Mouse (Mus musculus): ENCODE results near the gene Sh2b2. TPM values are rescaled to one million over a fixed set of nuclear protein-coding genes. Genes with fewer than 3 reads are reported as not detected.

Sh2b2 gene
- polyA plus RNA-seq, 1 experiment from 2014 or later: 9.9 TPM

DNA sequence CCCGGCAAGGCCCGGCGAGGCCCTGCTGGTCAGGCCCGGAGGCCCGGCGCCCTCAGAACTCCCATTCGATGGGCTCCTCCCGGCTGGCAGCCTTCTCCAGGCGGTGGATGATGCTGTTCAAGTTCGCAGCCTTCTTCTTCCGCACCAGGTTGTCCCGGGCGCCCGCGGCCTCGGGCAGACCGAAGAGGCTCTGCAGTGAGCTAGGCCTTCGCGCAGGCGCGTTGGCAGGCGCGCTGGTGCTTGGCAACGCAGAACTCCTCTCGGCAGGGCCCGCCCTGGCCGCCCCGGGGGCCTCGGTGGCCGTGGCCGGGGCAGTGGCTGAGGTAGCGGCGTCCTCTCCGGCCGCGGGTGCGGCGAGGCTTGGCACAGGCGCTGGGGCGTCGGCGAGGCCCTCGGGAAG is 28.4 kb upstream of the Sh2b2 start:
- H3K27ac ChIP-seq (ENCODE audit: low read depth, low read length): no peak overlapping the region
- no peak overlapping the region for H3K9ac ChIP-seq (ENCODE audit: low read depth, low read length)
- no peak overlapping the region for H3K4me2 ChIP-seq (replicated peaks; ENCODE audit: low read depth, low read length)
- H3K4me1 ChIP-seq (replicated peaks; ENCODE audit: control insufficient read depth, insufficient read depth, low read length): no peaks in the 10 kb centered on the region
- H3K4me3 ChIP-seq (ENCODE audit: low read depth, low read length): no peak overlapping the region
- no peak for ATAC-seq (ENCODE audit: low FRiP score)
- H3K9me3 ChIP-seq (ENCODE audit: control insufficient read depth, low read length): no peaks in the 10 kb centered on the region
- WGBS: 90% methylated on average over 34 of the region's 43 CpGs
- H3K27me3 ChIP-seq (ENCODE audit: control insufficient read depth, insufficient read depth, low read length): no peaks in the 10 kb centered on the region
- peaks cover 24% of the 10 kb centered on the region for H3K36me3 ChIP-seq (ENCODE audit: control insufficient read depth, insufficient read depth, low read length)
- DNase-seq (ENCODE audit: low spot score): no peak

DNA sequence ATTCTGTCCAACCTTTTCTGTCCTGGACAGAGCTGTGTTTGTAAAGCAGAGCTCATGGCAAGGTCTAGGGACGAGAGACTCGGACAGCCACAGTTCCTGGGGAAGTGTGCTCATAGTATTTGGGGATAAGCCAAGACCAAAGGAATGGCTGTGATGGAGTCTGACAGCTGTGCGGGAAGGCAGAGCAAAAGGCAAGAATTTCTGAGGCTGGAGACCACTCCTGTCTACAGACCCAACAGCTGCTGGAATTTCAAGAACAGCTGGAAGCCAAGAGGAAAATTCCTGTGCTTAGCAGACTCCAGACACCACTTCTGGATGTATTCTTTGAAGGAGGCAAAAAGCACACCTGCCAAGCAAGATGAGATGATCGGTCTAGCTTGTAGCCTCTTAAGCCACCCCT is 23.6 kb upstream of the Sh2b2 start:
- Histone ChIP-seq H3K4me1 (replicated peaks; ENCODE audit: control insufficient read depth, insufficient read depth, low read length) (no peaks in the 10 kb centered on the region), H3K9ac (ENCODE audit: low read depth, low read length) (no peak overlapping the region), H3K4me3 (ENCODE audit: low read depth, low read length) (no peak overlapping the region), H3K27ac (ENCODE audit: low read depth, low read length) (no peak overlapping the region), H3K27me3 (ENCODE audit: control insufficient read depth, insufficient read depth, low read length) (no peaks in the 10 kb centered on the region), H3K4me2 (replicated peaks; ENCODE audit: low read depth, low read length) (no peak overlapping the region), H3K36me3 (ENCODE audit: control insufficient read depth, insufficient read depth, low read length) (peaks cover 5% of the 10 kb centered on the region), H3K9me3 (ENCODE audit: control insufficient read depth, low read length) (no peaks in the 10 kb centered on the region)
- DNase-seq (ENCODE audit: low spot score) (no peak), ATAC-seq (ENCODE audit: low FRiP score) (no peak)
- 71% methylated on average over 4 of the region's 4 CpGs for WGBS

DNA sequence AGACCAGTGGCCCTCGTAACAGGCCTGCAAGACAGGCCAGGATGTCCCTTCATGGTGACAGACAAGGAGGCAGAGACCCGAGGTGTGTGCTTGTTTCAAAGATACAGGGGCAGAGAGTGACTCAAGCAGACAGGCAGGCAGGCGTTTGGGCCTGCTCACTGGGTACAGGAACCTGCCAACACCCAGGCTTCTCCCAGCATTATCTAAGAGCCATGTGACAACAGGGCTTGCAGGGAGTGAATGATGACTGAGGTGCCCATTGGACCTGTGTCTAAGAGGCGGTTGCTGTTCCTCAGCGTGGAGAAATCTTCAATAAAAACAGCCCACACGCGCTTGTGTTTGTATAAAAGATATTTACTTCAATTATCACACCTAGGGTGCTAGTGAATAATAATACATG is 19.7 kb upstream of the Sh2b2 start:
- Histone ChIP-seq H3K27ac (ENCODE audit: low read depth, low read length) (no peak overlapping the region), H3K4me3 (ENCODE audit: low read depth, low read length) (no peak overlapping the region), H3K9me3 (ENCODE audit: control insufficient read depth, low read length) (no peaks in the 10 kb centered on the region), H3K9ac (ENCODE audit: low read depth, low read length) (no peak overlapping the region), H3K36me3 (ENCODE audit: control insufficient read depth, insufficient read depth, low read length) (no peaks in the 10 kb centered on the region), H3K4me1 (replicated peaks; ENCODE audit: control insufficient read depth, insufficient read depth, low read length) (no peaks in the 10 kb centered on the region), H3K4me2 (replicated peaks; ENCODE audit: low read depth, low read length) (no peak overlapping the region), H3K27me3 (ENCODE audit: control insufficient read depth, insufficient read depth, low read length) (no peaks in the 10 kb centered on the region)
- ATAC-seq (ENCODE audit: low FRiP score) (no peak), DNase-seq (ENCODE audit: low spot score) (no peak)
- WGBS: 81% methylated on average over 7 of the region's 7 CpGs

DNA sequence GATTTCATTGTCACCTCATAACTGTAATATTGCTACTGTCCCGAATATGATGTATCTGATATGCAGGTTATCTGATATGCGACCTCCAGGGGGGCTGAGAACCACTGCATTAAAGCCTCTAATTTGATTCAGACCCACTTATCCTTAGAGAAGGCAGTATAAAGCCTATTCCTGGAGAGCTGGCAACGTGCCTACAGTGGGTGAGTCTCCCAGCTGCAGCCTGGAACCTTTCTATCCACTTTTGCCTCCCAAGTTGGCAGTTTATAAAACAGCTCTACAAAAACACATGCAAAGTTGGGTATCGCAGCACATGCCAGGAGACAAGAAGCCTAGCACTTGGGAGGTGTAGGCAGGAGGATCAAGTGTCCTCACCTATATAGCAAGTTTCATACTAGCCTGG is 17.0 kb upstream of the Sh2b2 start:
- WGBS: 86% methylated on average over 4 of the region's 4 CpGs
- Histone ChIP-seq H3K27me3 (ENCODE audit: control insufficient read depth, insufficient read depth, low read length) (no peaks in the 10 kb centered on the region), H3K27ac (ENCODE audit: low read depth, low read length) (no peak overlapping the region), H3K4me1 (replicated peaks; ENCODE audit: control insufficient read depth, insufficient read depth, low read length) (no peaks in the 10 kb centered on the region), H3K9ac (ENCODE audit: low read depth, low read length) (no peak overlapping the region), H3K4me3 (ENCODE audit: low read depth, low read length) (no peak overlapping the region), H3K9me3 (ENCODE audit: control insufficient read depth, low read length) (no peaks in the 10 kb centered on the region), H3K4me2 (replicated peaks; ENCODE audit: low read depth, low read length) (no peak overlapping the region), H3K36me3 (ENCODE audit: control insufficient read depth, insufficient read depth, low read length) (no peaks in the 10 kb centered on the region)
- ATAC-seq (ENCODE audit: low FRiP score) (no peak), DNase-seq (ENCODE audit: low spot score) (no peak)

DNA sequence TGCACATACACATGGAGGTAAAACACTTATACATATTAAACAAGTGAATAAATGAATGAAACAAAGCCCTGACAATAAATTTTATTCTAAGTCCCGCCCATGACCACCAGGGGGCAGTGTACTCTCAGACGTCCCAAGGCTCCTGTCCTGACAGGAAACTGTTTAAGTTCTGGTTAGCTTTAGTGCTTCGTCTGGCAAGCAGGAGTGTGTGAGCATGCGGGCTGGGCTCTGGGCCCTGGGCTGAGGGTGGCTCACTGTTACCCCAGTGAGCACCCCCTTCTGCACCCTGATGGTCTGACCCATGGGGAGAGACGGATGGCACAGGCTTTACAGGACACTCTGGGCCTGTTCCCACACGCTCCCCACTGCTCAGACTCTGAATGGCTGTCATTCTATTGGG is 12.6 kb upstream of the Sh2b2 start:
- Histone ChIP-seq H3K4me1 (replicated peaks; ENCODE audit: control insufficient read depth, insufficient read depth, low read length) (no peaks in the 10 kb centered on the region), H3K4me3 (ENCODE audit: low read depth, low read length) (no peak overlapping the region), H3K9me3 (ENCODE audit: control insufficient read depth, low read length) (no peaks in the 10 kb centered on the region), H3K27ac (ENCODE audit: low read depth, low read length) (no peak overlapping the region), H3K9ac (ENCODE audit: low read depth, low read length) (no peak overlapping the region), H3K4me2 (replicated peaks; ENCODE audit: low read depth, low read length) (no peak overlapping the region), H3K27me3 (ENCODE audit: control insufficient read depth, insufficient read depth, low read length) (no peaks in the 10 kb centered on the region), H3K36me3 (ENCODE audit: control insufficient read depth, insufficient read depth, low read length) (no peaks in the 10 kb centered on the region)
- 42% methylated on average over 6 of the region's 6 CpGs for WGBS
- DNase-seq (ENCODE audit: low spot score): peak; percentile 81
- ATAC-seq (ENCODE audit: low FRiP score): no peak

DNA sequence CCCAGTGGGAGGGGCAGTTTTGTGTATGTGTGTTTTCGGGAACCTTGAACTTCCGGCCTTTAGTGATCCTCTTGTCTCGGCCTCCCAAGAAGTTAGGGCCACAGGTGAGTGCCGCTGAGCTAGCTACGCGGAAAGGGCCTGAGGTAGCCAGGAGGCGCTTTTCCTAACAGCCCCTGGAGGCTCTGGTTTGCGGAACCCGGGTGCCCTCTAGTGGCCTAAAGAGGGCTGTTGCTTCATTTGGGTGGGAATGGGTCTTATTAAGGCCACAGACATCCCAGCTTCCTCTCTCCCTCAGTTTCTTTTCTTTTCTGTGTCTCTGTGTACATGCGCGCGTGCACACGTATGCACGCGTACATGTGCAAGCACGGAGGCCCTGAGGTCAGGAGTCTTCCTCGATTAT is 6.5 kb upstream of the Sh2b2 start:
- Histone ChIP-seq H3K4me2 (replicated peaks; ENCODE audit: low read depth, low read length) (no peak overlapping the region), H3K9me3 (ENCODE audit: control insufficient read depth, low read length) (no peaks in the 10 kb centered on the region), H3K9ac (ENCODE audit: low read depth, low read length) (no peak overlapping the region), H3K27ac (ENCODE audit: low read depth, low read length) (no peak overlapping the region), H3K36me3 (ENCODE audit: control insufficient read depth, insufficient read depth, low read length) (no peaks in the 10 kb centered on the region), H3K27me3 (ENCODE audit: control insufficient read depth, insufficient read depth, low read length) (no peaks in the 10 kb centered on the region), H3K4me3 (ENCODE audit: low read depth, low read length) (no peak overlapping the region), H3K4me1 (replicated peaks; ENCODE audit: control insufficient read depth, insufficient read depth, low read length) (no peaks in the 10 kb centered on the region)
- WGBS: 13% methylated on average over 17 of the region's 17 CpGs
- ATAC-seq (ENCODE audit: low FRiP score) (0 out of 2 replicates have a peak, but pooled peaks have one; percentile 49), DNase-seq (ENCODE audit: low spot score) (peak; percentile 91)

DNA sequence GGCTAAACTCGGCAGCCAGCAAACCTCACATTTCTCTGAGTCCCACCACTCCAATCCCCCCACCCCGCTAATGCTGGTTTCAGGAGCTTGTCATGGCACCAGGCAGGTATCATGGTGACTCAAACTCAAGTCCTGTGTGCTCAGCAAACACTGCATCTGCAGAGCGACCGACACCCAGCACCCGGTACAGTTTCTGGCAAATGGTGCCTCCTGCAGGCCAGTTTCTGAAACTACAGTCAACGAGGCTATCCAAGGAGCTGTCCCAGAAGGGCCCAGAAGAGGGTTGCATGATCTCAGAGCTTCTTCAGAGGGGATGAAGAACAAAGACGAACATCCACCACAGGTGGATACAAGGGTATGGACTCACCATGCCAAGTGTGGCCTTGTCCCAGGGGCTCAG is 4.6 kb upstream of the Sh2b2 start:
- H3K9ac ChIP-seq (ENCODE audit: low read depth, low read length): no peak overlapping the region
- DNase-seq (ENCODE audit: low spot score): peak; percentile 53
- no peak for ATAC-seq (ENCODE audit: low FRiP score)
- H3K27ac ChIP-seq (ENCODE audit: low read depth, low read length): no peak overlapping the region
- no peaks in the 10 kb centered on the region for H3K36me3 ChIP-seq (ENCODE audit: control insufficient read depth, insufficient read depth, low read length)
- no peaks in the 10 kb centered on the region for H3K4me1 ChIP-seq (replicated peaks; ENCODE audit: control insufficient read depth, insufficient read depth, low read length)
- H3K4me2 ChIP-seq (replicated peaks; ENCODE audit: low read depth, low read length): no peak overlapping the region
- H3K4me3 ChIP-seq (ENCODE audit: low read depth, low read length): no peak overlapping the region
- 46% methylated on average over 7 of the region's 7 CpGs for WGBS
- H3K9me3 ChIP-seq (ENCODE audit: control insufficient read depth, low read length): no peaks in the 10 kb centered on the region
- no peaks in the 10 kb centered on the region for H3K27me3 ChIP-seq (ENCODE audit: control insufficient read depth, insufficient read depth, low read length)

DNA sequence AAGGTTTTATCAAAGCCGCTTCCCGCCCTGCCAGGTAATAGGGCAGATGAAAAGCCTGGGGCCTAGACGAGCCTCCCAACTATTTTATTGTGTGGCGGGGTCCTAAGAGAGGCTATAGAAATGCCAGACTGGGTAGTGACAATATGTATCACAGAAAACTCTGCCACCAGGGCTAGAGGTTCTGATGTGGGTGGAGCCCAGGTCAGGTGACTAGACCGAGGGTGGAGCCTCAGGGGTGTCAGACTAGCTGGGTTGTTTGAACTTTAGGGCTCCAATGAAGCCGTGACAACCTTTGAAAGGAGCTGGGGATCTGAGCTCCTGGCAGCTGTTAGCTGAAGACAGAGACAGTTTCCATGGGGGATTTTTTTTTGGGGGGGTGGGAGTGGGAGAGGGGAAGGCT is 2.1 kb upstream of the Sh2b2 start:
- WGBS: 72% methylated on average over 6 of the region's 6 CpGs
- Histone ChIP-seq H3K4me1 (replicated peaks; ENCODE audit: control insufficient read depth, insufficient read depth, low read length) (0 out of 2 replicates have a peak, but pooled peaks cover 4% of the 10 kb centered on the region), H3K36me3 (ENCODE audit: control insufficient read depth, insufficient read depth, low read length) (no peaks in the 10 kb centered on the region), H3K4me2 (replicated peaks; ENCODE audit: low read depth, low read length) (no peak overlapping the region), H3K9me3 (ENCODE audit: control insufficient read depth, low read length) (no peaks in the 10 kb centered on the region), H3K27ac (ENCODE audit: low read depth, low read length) (no peak overlapping the region), H3K4me3 (ENCODE audit: low read depth, low read length) (no peak overlapping the region), H3K9ac (ENCODE audit: low read depth, low read length) (no peak overlapping the region), H3K27me3 (ENCODE audit: control insufficient read depth, insufficient read depth, low read length) (no peaks in the 10 kb centered on the region)
- no peak for ATAC-seq (ENCODE audit: low FRiP score)
- DNase-seq (ENCODE audit: low spot score): no peak

DNA sequence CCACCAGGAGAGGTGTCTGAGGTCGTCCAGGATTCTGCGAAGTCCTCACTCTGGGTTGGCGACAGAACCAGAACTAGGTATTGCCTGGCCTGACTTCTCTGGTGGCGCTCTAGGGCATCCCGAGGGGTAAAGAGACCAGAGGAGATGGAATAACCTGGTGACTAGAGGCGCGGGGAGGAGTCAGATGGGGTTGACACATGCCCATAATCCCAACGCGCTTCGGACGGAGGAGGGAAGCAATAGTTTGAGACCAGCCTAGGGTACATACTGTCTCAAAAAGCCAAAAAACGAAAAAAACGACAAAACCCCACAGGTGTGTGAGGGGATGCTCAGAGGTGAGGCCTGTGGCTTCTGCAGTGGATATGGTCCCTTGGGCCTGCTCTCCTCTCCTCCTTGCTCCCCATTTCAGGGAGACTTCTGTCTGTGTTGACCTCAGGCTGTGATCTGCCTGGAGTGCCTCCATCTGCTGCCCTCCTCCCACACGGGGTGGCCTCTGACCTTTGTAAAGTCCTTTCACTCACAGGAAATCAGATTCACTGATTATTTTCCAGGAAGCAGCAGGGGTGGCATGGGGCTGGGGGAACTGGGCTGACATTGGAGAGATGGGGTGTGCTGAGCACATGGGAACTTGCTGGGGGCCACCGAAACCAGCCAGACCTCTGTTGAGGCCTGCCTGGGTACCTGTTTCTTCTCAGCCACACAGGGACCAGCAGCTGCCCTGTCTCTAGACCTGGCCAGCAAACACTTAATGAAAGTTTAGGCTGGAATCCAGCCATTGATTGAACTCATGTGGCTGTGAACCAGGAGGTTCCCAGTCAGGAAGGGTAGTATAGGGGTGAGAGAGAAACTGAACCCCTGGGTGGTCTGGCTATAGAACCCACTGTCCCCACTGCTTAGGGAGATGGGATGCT is 560 bp downstream of the Sh2b2 start:
- Histone ChIP-seq H3K9me3 (ENCODE audit: control insufficient read depth, low read length) (no peaks in the 10 kb centered on the region), H3K36me3 (ENCODE audit: control insufficient read depth, insufficient read depth, low read length) (no peaks in the 10 kb centered on the region), H3K4me1 (replicated peaks; ENCODE audit: control insufficient read depth, insufficient read depth, low read length) (0 out of 2 replicates have a peak, but pooled peaks cover 4% of the 10 kb centered on the region), H3K4me3 (ENCODE audit: low read depth, low read length) (peak overlapping the region; percentile 69), H3K9ac (ENCODE audit: low read depth, low read length) (peak overlapping the region; percentile 75; the same call in 1 of the 2 replicates), H3K27ac (ENCODE audit: low read depth, low read length) (peak overlapping the region; percentile 85; the same call in 1 of the 2 replicates), H3K27me3 (ENCODE audit: control insufficient read depth, insufficient read depth, low read length) (no peaks in the 10 kb centered on the region), H3K4me2 (replicated peaks; ENCODE audit: low read depth, low read length) (peak overlapping the region; percentile 89)
- ATAC-seq (ENCODE audit: low FRiP score): no peak; the same call in 1 of the 2 replicates
- 9% methylated on average over 15 of the region's 15 CpGs for WGBS
- peak; percentile 34 for DNase-seq (ENCODE audit: low spot score)
